Comparison of ENCODE assay signal across 31 mouse cellular contexts in the genomic region with DNA sequence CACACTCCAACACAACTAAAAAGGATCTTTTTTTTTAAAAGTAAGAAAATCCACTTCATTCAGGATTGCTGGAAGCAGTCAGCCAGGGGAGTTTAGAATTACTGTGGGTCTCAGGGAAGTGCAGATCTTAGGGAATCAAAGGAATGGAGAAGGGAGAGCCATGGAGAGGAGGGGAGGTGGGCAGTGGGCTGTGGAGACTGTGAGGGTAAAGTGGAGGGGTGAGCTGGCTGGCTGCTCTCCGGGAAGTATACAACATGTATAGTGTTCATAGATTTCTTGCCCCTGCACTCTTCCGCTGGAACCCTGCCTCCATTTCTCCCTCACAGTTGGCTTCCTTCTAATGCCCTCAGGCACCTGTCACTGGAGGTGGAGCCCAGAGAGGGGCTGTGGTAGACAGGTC. TPM values are rescaled to one million over a fixed set of nuclear protein-coding genes. Genes with fewer than 3 reads are reported as not detected.
"Had no signal": no experiment of that assay in that cellular context is flagged by ENCODE, and none has a peak within 500 bp of the region (broad histone marks: within the 10 kb centered on the region; RNA-seq: fewer than 3 reads in every experiment).

No protein-coding gene starts in this region.

- H3K4me3 ChIP-seq: gastrocnemius, adult 2 months; heart, embryonic 10.5 days; heart, embryonic 12.5 days; hindbrain, embryonic 10.5 days; hindbrain, embryonic 12.5 days; intestine, embryonic 15.5 days; layer of hippocampus, adult 2 months; left cerebral cortex, adult 2 months; limb, embryonic 10.5 days; limb, embryonic 12.5 days; liver, embryonic 13.5 days; liver, embryonic 15.5 days had no signal

- H3K27me3 ChIP-seq: heart, embryonic 12.5 days; hindbrain, embryonic 12.5 days; intestine, embryonic 15.5 days; limb, embryonic 12.5 days; liver, embryonic 13.5 days; liver, embryonic 15.5 days had no signal

- H3K27ac ChIP-seq: gastrocnemius, adult 2 months; heart, embryonic 10.5 days; hindbrain, embryonic 10.5 days; hindbrain, embryonic 14.5 days; intestine, embryonic 15.5 days; layer of hippocampus, adult 2 months; left cerebral cortex, adult 2 months; limb, embryonic 10.5 days; limb, embryonic 12.5 days; liver, embryonic 13.5 days; liver, embryonic 15.5 days had no signal

- H3K9me3 ChIP-seq: heart, embryonic 10.5 days; heart, embryonic 12.5 days; hindbrain, embryonic 10.5 days; hindbrain, embryonic 12.5 days; intestine, embryonic 15.5 days; limb, embryonic 10.5 days; limb, embryonic 12.5 days; liver, embryonic 13.5 days; liver, embryonic 15.5 days had no signal

- H3K4me2 ChIP-seq: heart, embryonic 12.5 days; hindbrain, embryonic 12.5 days; hindbrain, embryonic 14.5 days; intestine, embryonic 15.5 days; limb, embryonic 12.5 days; liver, embryonic 11.5 days; liver, embryonic 13.5 days; liver, embryonic 15.5 days had no signal

- H3K9ac ChIP-seq: heart, embryonic 12.5 days; hindbrain, embryonic 12.5 days; hindbrain, embryonic 14.5 days; intestine, embryonic 15.5 days; limb, embryonic 12.5 days; liver, embryonic 13.5 days; liver, embryonic 15.5 days; liver, postnatal 0 days had no signal

- DNase-seq: gastrocnemius, adult 2 months; gastrocnemius, postnatal 10 days; gastrocnemius, postnatal 25 days; heart, adult 18-20 months; heart, postnatal 10 days; heart, postnatal 4 days; kidney, adult 18-20 months; kidney, postnatal 10 days; kidney, postnatal 25 days; liver; liver, embryonic 13.5 days; liver, postnatal 0 days had no signal

- H3K4me1 ChIP-seq: intestine, embryonic 15.5 days; limb, embryonic 10.5 days; limb, embryonic 12.5 days; liver, embryonic 13.5 days; liver, embryonic 15.5 days had no signal

- H3K36me3 ChIP-seq: heart, embryonic 10.5 days; heart, embryonic 12.5 days; hindbrain, embryonic 10.5 days; hindbrain, embryonic 12.5 days; intestine, embryonic 15.5 days; limb, embryonic 10.5 days; limb, embryonic 12.5 days; liver, embryonic 13.5 days; liver, embryonic 15.5 days had no signal

- ATAC-seq: hindbrain, embryonic 16.5 days; inflammation-experienced regulatory T-cells, adult 6 months; intestine, embryonic 15.5 days; intestine, postnatal 0 days; liver, postnatal 0 days had no signal

RNA-seq across cellular contexts. Expression of gene Cd177, which starts 8.5 kb away (rescaled TPM):
- polyA plus RNA-seq: heart, embryonic 10.5 days; heart, embryonic 14.5 days; hindbrain, embryonic 10.5 days; inflammation-experienced regulatory T-cells, adult 6 months; limb, embryonic 10.5 days; limb, embryonic 12.5 days had no signal

RNA-seq across cellular contexts. Expression of gene Gm4763, which starts 24.9 kb away (rescaled TPM):
- polyA plus RNA-seq: frontal cortex, adult 2 months; heart, embryonic 10.5 days; heart, embryonic 12.5 days; heart, embryonic 14.5 days; heart, embryonic 16.5 days; hindbrain, embryonic 10.5 days; hindbrain, embryonic 12.5 days; hindbrain, embryonic 14.5 days; hindbrain, embryonic 16.5 days; inflammation-experienced regulatory T-cells, adult 6 months; intestine, embryonic 15.5 days; intestine, postnatal 0 days; limb, embryonic 10.5 days; limb, embryonic 12.5 days; limb, embryonic 14.5 days; liver, embryonic 11.5 days; liver, embryonic 13.5 days; liver, embryonic 15.5 days; liver, postnatal 0 days had no signal

RNA-seq across cellular contexts. Expression of gene Ceacam10, which starts 25.4 kb away (rescaled TPM):
- polyA plus RNA-seq: frontal cortex, adult 2 months; heart, embryonic 10.5 days; heart, embryonic 12.5 days; heart, embryonic 14.5 days; hindbrain, embryonic 10.5 days; hindbrain, embryonic 12.5 days; inflammation-experienced regulatory T-cells, adult 6 months; limb, embryonic 12.5 days; limb, embryonic 14.5 days; liver, embryonic 11.5 days had no signal

RNA-seq across cellular contexts. Expression of gene BC049730, which starts 42.6 kb away (rescaled TPM):
- polyA plus RNA-seq: frontal cortex, adult 2 months; heart, embryonic 10.5 days; heart, embryonic 12.5 days; heart, embryonic 14.5 days; heart, embryonic 16.5 days; hindbrain, embryonic 10.5 days; hindbrain, embryonic 12.5 days; hindbrain, embryonic 14.5 days; hindbrain, embryonic 16.5 days; inflammation-experienced regulatory T-cells, adult 6 months; intestine, embryonic 15.5 days; intestine, postnatal 0 days; limb, embryonic 10.5 days; limb, embryonic 12.5 days; limb, embryonic 14.5 days; liver, embryonic 11.5 days; liver, embryonic 13.5 days; liver, embryonic 15.5 days; liver, postnatal 0 days had no signal
